Mouse (Mus musculus) small intestine, adult 2 months (tissue): Measurements from ENCODE around the gene Gm4737.

Experiments
- CTCF ChIP-seq: fragments of 200-500 bp; IDR thresholded peaks from 2 replicates; pipeline ENCODE4 v1.5.1; 2012; ENCODE audit warnings: low read depth, mild to moderate bottlenecking, control low read depth, inconsistent platforms, low read length, moderate library complexity, mixed read lengths; ENCODE audit not compliant: insufficient replicate concordance, insufficient read length; ENCODE audit errors: extremely low read depth
- POLR2A ChIP-seq: fragments of 200-500 bp; IDR thresholded peaks from 2 replicates; pipeline ENCODE4 v1.6.1; 2012; ENCODE audit warnings: low read depth, mild to moderate bottlenecking, control low read depth, inconsistent platforms, low read length, moderate library complexity

- no peak for TF ChIP-seq POLR2A
- no peak for TF ChIP-seq CTCF
Observed at GRCm38 (mm10) chr16:46148661-46149341, 6.1 kb downstream of the Gm4737 start.
